Mouse (Mus musculus) cerebellum, postnatal 4 days (tissue): ENCODE data around the gene Traf7.

Source experiments
- DNase-seq, 2 experiments: peaks; one replicate each; pipeline ENCODE4 v3.0.0; 2022; ENCODE audit warnings: low spot score in 2 of 2, mixed read lengths in 1 of 2

Traf7 gene

DNA sequence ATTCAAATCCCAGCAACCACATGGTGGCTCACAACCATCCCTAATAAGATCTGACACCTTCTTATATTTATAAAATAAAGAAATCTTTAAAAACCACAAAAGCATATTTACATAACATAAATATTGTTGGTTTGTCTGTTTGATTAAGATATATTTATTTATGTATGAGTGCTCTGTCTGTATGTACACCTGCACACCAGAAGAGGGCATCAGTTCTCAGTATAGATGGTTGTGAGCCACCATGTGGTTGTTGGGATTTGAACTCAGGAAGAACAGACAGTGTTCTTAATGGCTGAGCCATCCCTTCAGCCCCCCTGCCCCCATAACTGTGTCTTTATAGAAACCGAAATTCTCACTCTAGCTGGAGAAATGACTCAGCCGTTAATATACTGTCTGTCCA is 17.5 kb upstream of the Traf7 start:
- no peak for DNase-seq

DNA sequence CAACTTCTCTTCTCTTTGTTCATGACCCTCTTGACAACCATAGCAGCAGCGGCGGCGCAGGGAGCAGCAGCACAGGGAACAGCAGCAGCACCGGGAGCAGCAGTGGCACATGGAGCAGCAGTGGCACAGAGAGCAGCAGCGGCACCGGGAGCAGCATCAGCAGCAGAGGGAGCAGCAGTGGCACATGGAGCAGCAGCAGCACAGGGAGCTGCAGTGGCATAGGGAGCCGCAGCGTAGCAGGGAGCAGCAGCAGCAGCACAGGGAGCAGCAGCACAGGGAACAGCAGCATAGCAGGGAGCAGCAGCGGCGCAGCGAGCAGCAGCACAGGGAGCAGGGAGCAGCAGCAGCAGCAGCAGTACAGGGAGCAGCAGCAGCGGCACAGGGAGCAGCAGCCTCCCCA is 16.9 kb upstream of the Traf7 start:
- no peak for DNase-seq

DNA sequence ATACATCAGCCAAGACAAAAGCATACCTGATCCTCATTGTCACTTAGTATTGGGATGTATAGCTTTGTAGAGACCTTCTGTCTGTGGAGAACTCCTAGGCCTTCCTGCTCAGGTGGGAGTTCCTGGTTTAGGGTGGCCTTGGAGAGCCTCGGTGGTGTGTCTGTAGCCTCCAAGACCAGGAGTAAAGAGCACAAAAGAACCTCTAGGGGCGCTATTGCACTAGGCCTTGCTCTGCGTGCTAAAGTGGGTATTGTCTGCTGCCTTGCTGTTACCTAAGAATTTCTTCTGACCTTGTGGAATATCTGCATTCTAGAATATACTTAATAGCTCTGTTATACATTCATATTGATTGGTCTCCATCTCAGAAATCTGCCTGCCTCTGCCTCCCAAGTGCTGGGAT is 12.6 kb upstream of the Traf7 start:
- peak in 1 of 2 experiments; percentile 40 for DNase-seq

DNA sequence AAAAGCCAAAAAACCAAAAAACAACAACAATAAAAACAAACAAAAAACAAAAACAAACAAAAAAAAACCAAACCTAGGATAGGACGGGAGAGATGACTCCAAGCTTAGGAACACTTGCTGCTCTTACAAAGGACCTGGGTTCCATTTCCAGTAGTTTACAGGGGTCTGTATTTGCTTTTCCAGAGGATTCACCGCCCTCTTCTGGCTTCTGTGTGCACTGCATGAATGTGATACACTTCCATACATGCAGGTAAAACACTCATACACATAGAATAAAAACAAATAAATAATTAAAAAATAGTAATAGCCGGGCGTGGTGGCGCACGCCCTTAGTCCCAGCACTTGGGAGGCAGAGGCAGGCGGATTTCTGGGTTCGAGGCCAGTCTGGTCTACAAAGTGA is 11.2 kb upstream of the Traf7 start:
- DNase-seq = peak in 1 of 2 experiments; percentile 53

DNA sequence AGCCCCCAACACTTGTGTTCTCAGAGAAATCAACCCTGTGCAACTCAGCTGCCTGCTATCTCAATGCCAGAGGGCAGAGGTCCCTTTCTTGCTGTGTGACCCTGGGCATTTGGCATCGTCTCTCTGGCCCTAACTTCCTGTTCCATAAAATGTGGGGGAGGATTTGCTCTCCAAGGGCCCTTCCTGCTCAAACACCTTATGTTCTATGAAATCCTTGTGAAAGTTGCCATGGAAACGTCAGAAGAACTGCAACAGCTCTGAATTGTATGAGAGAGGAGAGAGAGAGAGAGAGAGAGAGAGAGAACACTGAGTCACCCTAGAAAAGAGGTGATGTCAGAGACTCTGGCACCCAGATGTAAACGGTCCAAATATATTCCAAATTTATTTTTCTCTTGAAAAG is 9.8 kb upstream of the Traf7 start:
- DNase-seq = no peak

- no peak for DNase-seq
Measured at GRCm38 (mm10) chr17:24535300-24535699, 7.6 kb upstream of the Traf7 start.

- DNase-seq = no peak
Measured at GRCm38 (mm10) chr17:24534160-24534718, 6.5 kb upstream of the Traf7 start, which contains the start of gene Rab26. Gene Rab26, minus strand, starts transcription at chr17:24534210.

DNA sequence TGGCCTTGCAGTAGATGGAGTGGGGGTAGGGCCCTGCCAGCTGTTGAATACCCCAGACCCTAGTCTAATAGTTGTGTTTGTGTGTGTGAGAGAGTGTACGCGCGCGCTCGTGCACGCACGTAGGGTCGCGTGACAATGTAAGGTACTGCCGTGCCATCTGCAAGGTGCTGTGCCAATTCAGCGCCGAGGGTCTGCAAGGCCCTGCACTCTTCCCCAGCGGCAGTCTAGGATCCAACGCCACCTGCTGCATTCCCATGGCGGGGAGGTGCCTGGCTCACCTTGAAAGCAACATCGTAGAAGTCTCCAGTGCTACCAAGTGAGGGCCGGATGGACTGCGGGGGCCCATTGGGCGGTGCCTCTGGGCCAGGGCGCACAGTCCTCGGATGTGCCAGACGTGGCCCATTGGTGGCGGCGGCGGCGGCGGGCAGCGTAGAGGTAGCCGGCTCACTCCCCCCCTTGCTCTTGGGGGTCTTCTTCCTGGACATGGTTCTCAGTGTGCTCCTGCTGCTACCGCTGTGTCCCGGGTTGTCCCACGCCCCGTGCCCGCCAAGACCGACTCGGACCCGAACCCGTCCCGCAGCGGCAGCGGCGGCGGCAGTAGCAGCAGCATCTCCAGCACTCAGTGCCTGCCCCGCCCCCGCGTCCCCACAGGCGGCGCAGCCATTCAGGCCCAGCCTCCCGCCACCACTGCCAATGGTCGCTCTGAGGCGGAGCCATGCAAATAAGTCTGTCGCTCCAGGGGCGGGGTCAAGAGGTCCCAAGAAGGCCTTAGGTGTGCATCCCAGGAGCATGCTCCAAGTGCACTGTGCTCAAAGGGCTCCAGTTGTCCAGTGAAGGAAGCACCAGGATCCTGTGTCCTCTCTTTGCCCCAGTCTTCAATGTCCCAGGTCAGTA is 5.6 kb upstream of the Traf7 start:
- DNase-seq = peak; percentile 57 to 74

- DNase-seq = no peak
Measured at GRCm38 (mm10) chr17:24532045-24532444, 4.3 kb upstream of the Traf7 start.

- DNase-seq = no peak
Measured at GRCm38 (mm10) chr17:24531064-24531463, 3.3 kb upstream of the Traf7 start.

DNA sequence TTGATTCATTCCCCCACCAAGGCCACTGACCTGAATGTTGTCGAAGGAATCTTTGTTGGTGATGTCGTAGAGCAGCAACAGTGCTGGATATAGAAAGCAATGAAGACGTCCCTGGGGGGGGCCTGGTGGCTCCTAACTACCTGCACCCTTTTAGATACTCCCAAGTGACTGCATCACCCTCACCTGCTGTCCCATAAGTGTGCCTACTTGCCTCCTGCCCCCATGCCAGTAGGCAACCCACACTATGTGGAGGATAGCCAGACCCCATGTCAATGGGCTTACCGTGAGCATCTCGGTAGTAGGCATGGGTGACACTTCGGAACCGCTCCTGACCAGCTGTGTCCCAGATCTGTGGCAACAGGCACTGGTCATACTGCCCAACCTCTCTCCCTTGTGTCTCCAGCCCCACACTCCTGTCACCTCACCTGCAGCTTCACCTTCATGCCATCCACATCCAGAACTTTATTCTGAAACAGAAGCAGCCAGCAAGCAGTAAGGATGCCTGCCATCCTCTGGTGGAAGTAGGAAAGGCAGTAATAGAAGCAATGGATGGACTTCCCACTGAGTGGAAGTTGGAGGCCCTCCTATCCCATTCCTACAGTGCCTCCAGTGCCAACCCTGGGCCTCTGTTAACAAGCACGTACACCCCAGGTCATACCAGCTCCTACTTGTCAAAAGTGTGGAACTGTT is 2.8 kb upstream of the Traf7 start:
- DNase-seq = no peak

DNA sequence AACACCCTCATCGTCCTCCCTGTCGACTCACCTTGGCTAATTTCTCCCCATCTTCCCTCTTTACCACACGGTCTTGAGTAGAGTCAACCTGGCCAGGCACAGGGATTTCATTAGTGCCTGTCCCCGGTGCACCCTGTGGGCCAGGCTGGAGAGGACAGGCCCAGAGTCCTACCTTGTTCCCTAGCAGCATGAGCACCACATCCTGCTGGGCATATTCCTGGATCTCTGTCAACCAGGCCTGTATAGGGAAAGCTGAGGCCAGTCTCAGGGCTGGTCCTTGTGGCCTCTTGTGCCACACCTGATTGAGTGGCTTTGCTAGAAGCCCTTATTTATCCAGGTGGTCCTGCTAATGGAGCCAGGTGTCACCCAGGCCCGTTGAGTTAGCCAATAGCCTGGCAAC is 2.1 kb upstream of the Traf7 start:
- DNase-seq = no peak

DNA sequence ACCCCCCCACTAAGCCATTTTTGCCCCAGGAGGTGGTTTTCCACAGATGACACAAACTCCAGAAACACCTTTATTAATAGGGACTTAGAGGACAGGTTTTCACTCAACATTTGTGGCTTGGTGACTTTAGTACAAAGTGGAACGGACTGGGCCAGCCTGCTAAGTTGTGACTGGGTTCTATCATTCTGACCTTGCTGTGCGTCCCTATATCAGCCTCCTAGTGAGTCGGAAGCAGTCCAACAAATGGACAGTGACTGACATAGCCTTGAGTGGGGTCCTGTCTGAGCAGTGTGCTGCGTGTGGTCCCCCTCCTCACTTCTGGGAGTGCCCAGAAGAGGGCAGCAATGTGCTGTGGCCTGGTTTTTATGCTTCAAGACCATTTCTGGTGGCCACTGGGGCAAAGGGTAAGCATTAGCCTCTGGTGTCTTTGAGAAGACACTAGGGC is 1.3 kb upstream of the Traf7 start:
- peak; percentile 62 to 82 for DNase-seq

- no peak for DNase-seq
Measured at GRCm38 (mm10) chr17:24528560-24528918, 801 bp upstream of the Traf7 start.

DNA sequence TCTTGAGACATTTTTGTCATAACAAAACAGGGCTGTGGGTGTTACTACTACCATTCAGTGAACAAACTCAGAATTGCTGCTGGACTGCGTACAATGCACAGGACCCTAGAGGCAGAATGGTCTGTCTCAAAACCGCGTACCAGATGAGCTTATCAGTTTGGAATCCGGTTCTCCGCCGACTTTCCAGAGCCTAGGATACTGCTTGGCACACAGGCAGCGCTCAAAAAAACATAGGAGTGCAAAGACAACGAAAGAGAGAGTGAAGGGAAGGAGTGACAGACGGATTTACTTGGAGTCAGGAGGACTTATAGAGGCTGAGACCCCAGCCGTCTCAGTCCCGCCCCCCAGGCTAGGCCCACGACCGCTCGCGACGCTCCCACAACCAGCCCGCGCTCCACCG is 423 bp downstream of the Traf7 start:
- DNase-seq = no peak

- no peak for DNase-seq
Measured at GRCm38 (mm10) chr17:24524734-24525133, 3.0 kb downstream of the Traf7 start.

GRCm38 (mm10) chr17:24520450-24520849 is 7.3 kb downstream of the Traf7 start:
- DNase-seq = no peak

DNA sequence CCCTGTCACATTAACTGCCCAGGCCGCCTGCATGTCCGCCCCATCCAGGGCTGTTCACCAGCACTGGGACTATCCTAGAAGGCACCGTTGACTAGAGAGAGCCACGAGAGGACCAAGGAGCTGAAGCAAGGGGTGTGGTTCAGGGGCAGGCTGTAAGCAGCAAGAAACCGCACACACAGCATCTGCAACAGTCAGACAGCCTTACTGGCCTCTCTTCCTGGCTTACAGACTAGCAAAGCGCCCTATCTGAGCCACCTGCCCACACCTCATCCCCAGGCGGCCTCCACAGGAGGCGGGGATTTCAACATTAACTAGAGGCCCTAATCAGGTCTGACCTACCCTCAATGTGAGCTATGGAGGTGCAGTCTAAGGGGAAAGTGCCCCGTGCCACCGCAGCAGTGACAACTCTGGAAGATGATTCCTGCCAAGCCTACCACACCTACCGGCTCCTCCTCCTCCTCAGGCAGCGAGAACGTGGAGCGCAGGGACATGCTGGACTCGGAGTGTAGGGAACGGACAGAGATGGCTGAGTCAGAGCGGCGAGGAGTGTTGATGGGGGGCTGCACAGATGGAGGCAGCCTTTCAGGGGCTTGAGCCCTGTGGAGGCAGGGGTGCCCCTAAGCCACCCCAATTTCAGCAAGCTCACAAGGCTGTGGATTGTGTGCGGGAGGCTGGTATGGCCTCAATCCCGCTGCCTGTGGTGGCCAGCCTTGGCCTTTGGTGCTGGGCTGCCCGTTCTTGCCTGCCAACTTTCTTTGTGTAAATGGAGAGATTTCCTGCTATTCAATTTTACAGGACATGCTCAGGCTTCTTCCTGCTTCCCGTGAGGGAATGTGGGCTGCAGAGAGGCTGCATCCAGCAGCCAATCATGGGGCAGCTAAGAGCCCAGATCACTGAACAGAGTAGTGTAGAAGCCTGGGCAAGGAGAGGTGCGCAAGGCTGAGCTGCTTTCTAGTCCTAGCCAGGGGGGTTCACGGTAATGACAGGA is 13.2 kb downstream of the Traf7 start:
- no peak for DNase-seq

GRCm38 (mm10) chr17:24513609-24514008 is 14.1 kb downstream of the Traf7 start:
- peak in 1 of 2 experiments; percentile 63 for DNase-seq

DNA sequence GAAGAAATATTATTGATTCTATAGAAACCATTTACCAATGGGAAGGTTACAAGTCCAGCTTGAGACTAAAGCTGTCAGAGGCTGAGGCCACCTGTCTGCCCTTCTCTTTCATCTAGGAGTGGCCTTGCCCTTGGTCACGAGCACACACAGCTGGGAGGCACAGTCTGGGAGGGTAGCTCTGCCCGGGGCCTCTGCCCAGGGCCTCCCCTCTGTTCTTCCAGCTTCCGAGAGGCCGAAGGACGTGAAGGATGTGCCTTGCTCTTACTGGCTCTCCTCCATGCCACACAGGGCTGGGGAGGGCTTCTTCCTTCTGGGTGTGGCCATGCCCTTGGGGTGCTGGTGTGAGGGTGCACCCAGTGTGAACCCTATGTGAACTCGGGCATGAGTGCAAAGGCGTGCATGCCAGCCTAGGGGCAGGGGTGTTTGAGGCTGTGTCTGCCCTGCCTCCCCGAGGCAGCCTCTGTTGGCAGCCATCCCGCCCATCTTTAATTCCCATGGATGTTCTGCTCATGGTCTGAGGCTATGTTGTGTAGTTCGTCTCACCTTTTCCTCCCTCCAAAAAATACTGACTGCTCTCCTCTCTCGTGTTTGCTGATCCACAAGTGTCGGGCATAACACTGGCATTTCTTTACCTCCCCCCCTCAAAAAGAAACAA is 19.8 kb downstream of the Traf7 start:
- peak in 1 of 2 experiments; percentile 20 for DNase-seq

DNA sequence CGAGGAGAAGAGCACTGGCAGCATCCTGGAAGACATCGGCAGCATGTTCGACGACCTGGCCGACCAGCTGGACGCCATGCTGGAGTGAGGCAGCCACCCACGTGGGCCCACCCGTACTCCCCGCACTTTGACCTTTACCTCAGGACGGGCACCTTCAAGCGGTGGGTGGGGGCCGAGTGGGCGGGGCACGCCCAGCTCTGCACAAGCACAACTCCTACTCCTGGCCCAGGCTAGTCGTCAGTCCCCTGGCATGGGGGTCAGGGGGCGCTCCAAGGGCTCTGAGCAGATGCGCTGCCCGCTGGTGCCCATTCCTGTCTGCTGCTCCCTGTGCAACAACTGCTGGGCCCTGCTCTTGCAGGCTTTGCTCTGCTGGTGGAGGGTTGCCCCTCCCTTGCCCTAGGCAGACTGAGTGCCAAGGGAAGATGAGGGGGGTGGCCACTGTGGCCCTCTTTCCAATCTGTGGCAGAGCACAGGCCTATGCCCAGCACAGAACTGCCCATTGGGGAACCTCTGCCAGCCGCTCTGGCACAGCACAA is 20.5 kb downstream of the Traf7 start:
- DNase-seq = no peak
